Mouse (Mus musculus) cerebellum, adult 9-10 months (tissue): ENCODE measurements around the gene Fxn.

Experiments
- DNase-seq: peaks from one replicate; pipeline ENCODE4 v3.0.0; 2022

Fxn gene

GRCm38 (mm10) chr19:24300994-24301767 lies 20.8 kb upstream of the Fxn start:
- DNase-seq, result peak; percentile 73

DNA sequence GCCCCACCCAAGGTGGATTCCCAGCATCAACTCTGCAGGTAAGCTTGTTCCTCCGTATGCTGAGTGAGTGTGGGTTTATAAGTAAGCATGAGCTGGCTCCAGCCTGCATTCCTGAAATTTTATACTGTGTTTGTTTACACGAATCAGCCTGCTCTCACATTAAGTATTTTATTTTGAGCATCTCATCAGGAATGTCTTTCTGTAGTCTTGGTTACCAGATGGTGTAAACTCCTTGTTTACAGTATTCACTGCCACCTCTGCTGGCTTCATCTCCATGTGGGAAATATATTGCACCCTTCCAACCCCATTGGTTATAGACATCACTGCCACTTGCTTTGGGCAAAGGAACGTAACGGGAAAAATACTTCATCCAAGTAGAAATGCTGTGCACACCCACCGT lies 13.1 kb upstream of the Fxn start:
- DNase-seq, result no peak

DNA sequence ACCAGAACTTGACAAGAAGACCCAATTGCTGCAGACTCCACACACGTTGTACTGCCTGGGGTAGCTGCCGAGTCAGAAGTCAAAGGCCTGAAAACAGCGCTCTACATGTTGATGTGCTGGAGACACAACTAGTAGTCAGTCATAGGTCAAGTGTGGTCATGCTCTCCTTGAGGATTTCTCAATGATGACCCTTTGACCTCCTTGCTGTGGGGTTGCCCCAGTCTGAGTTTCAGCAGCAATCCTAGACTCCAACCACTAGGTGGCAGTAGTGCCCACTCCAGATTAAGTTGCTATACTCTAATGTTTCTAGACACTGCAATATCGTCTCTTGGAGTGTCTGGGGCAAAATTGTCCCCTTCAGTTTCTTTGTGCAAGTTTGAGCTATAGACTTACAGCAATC lies 3.8 kb upstream of the Fxn start:
- DNase-seq, result no peak

DNA sequence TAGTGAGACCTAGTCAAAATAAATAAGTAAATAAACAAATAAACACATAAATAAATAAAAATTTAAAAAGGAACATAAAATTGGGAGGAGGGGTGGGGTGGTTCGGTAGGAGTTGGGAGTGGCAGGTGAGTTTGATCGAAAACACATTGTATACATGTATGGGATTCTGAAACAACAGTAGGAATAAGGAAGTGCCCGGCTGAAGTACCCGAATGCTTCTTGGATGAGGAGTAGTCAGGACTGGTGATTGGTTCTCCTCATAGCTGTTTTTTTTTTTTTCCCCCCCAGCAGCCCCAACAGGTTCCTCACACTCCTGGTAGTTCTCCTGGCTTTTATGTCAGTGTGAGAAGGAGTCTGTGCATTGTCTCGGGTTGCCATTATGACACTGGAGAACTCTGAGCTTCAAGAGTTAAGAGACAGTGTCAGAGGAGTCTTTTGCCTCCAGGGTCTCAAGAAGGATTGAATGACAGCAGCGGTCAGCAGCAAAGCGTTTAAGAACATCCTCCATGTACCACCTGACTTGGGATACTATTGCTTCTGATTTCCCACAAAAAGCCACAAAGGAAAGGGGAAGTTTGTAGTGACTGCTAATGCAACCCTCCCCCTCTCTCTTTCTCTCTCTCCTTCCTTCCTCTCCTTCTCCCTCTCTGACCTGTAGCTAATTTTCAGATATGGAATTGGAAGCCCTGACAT lies 1.0 kb upstream of the Fxn start:
- no peak for DNase-seq

- peak; percentile 85 for DNase-seq
Observed at GRCm38 (mm10) chr19:24279706-24280600, 452 bp downstream of the Fxn start.

GRCm38 (mm10) chr19:24278859-24279258 lies 1.5 kb downstream of the Fxn start:
- no peak for DNase-seq

DNA sequence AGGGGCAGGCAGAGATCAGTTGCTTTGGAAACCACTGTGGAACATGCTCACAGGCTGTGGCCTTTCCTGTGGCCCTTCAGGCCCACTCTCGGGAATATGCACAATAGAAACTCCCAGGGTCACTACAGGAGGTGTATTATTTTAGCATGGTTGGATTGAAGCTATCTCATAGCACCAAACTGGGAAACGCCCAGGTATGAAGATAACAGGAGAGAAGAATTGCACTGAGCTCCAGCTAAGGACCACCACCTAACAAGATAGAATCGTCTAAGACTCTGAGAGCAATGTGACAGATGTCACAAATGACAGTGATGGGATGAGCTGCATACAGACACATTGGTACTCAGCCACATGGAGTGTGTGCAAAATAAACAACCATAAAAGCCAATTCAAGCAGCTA lies 6.1 kb downstream of the Fxn start:
- no peak for DNase-seq

DNA sequence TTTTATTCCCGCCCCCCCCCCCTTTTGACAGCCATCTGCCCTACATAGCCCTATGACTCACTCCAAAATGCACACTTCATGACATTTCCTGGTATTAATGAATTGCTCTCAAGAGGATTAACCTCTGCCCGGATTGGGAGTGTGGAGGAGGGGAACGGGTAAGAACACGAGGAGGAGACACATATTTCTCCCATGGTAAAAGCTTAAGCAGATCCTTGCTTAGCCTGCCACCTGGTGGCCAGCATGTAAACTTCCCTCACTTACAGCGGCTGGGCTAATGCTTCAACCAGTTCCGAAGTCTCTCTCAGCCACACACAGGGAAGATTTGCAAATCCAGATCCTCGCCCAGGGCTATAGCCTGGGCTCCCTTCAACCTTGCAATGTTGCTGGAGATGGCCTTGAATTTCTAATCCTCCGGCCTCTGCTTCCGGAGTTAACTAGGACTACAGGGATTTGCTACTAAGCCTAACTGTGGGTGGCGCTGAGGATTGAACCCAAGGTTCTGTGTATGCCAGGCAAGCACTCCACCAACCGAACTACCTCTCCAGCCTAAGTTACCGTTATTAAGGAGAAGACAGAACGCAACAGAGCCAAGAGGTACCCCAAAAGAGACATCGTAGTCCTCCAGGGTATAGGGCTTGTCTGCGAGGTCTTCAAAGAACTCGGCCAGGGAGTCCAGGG lies 8.5 kb downstream of the Fxn start:
- DNase-seq, result peak; percentile 68

GRCm38 (mm10) chr19:24271326-24271725 lies 9.1 kb downstream of the Fxn start:
- DNase-seq, result no peak

DNA sequence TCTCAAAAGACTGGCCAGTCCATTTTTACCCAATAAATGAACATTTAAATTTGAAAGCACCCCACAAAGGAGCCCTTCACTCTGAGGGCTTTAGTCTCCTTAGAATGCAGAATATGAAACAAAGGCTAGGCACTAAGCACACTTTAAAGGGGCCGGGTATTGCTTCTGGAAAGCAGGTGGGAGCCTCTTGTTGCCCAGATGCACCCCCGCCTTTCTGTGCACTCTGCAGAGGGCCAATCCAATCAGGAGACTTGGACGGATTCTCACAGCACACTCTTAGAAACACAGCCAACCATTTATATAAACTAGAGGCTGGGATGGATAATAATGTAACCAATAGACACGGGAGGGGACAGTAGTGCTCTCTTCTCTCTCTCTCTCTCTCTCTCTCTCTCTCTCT lies 11.9 kb downstream of the Fxn start:
- no peak for DNase-seq

- no peak for DNase-seq
Observed at GRCm38 (mm10) chr19:24266046-24266830, 14.2 kb downstream of the Fxn start.

- DNase-seq, result peak; percentile 83
Observed at GRCm38 (mm10) chr19:24264991-24265390, 15.4 kb downstream of the Fxn start.

GRCm38 (mm10) chr19:24262736-24263135 lies 17.7 kb downstream of the Fxn start:
- no peak for DNase-seq

DNA sequence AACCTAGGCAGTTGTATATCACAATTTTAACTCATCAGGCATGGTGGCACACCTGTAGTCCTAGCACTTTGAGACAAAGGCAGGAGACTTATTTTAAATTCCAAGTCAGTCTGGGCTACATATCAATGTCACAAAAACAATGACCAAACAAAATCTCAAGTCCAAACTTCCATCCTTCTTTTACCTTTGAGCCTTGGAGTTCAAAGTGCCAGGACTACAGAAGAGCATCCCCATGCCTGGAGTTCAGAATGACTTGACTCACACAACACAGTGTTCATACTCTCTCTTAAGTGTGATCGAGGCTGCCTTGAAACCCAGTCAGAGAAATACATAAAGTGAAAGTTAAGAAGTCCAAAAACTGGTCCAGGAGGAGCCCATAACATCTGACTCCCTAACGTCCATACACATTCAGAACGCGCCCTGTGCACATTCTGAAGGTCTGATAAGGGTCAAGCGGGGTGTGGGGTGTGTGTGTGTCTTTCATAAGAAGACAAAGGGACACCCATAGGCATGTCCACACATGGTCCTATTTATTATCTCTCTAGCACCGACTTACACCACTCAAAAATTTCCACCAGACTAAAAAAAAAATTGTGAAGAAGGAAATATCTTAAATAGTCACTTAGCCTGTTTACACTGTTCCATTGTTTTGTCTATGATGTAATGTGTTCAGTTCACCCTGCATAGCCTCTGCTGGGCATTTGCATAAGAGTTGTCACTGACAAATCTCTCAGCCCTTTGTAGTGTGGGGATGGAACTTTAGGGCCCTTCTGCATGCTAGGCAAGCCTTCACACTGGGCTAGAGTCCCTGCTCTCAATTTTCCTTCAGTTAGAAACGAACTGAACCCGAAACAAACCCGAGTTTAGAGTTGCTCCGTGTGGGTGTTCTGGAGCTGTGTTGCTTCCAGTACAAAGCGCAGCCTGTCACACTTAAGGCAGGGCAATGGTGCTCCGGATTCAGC lies 20.7 kb downstream of the Fxn start:
- no peak for DNase-seq

- DNase-seq, result no peak
Observed at GRCm38 (mm10) chr19:24258368-24258767, 22.0 kb downstream of the Fxn start.

GRCm38 (mm10) chr19:24257962-24258361 lies 22.4 kb downstream of the Fxn start:
- no peak for DNase-seq

DNA sequence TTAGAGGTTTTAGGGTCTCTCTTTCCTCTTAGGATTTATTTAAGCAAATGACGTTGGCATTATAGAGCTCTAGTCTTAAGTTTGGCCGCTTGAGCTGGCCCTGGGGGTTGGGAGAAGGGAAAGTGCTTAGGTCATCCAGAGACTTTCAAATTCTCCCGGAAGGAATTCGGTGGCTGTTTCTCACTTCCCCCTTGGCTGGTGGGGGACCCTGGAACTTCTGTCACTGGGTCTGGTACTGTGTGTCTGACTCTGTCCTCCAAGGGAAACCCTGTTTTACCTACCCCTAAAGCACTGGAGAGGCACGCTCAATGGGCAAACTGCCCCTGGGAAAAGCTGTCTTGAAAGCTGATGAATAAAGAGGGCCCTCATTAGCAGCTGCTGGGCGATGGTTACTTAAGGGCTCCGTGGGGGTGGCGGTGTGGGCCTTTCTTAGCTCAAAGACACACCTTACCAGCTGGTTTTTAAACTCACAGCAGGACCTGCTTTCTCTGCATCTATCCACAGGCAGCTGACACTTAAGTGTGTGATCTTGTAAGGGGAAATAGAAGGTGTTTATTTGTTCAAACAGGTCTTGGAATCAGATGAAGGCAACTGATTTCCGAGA lies 26.6 kb downstream of the Fxn start:
- no peak for DNase-seq

DNA sequence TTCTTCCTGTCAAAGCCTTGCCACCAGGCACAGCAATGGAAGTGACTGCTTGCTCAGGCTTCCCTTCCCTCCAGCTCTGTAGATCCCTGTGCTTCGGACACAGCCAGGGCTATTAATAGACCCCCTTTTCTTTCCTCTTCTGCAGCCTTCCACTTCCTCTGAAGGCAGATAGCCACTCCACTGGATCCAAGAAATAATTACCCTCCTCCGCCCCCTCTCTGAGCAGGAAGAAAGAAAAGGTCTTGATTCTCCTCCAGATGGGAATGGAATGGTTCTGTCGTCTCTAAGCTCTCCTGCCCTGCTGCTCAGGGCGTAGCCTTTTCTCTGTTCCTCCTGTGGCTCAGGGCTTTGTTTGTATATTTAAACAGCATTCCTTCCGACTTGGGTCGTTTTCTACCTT lies 28.5 kb downstream of the Fxn start:
- no peak for DNase-seq

- DNase-seq, result no peak
Observed at GRCm38 (mm10) chr19:24243340-24243739, 37.1 kb downstream of the Fxn start.

DNA sequence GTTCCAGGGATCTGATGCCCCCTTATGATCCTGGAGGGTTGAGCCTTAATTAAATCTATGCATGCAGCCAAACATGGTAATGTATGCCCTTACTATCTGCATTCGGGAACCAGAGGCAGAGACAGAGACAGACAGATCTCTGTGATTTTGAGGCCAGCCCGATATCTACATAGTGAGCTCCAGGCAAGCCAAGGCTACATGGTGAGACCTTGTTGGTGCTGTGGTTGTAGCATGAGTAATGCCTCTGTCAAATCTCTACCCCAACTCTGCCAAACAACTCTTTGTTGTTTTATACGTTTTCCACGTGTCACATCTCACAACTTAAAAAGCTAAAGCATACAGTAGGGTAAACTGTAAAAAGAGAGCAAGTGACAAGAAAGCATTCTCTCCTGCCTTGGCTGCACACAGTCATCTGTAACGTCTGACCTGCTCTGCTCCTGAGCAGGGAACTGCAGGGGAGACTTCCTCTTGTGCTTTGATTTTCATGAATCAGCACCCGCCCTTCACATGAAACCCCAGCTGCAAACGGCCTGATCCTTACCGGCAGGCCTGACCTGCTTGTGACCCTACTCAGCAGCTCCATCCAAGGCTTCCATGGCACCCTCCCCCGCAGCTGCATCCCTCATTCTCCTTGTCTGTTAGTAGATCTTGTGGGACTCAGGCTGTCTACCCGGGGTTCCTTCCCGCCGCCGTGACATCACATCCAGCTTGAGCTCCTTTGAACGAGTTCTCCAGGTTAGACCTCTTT lies 38.4 kb downstream of the Fxn start:
- no peak for DNase-seq
